Mouse (Mus musculus) liver, adult 2 months (tissue): ENCODE measurements at regions not wholly inside any gene's neighbourhood (a gene's known extent, or its start where the extent isn't known, plus 50 kb on each side); places are given as distances from the start of the nearest gene placed in this dataset.

ENCODE experiments used
- CTCF ChIP-seq: fragments of 200-500 bp; IDR thresholded peaks from 2 replicates; pipeline ENCODE4 v1.5.1; 2011; ENCODE audit warnings: low read depth, low read length, control low read depth
- POLR2A ChIP-seq: fragments of 200-500 bp; IDR thresholded peaks from 2 replicates; pipeline ENCODE4 v1.6.1; 2011; ENCODE audit warnings: low read length, control low read depth; ENCODE audit not compliant: insufficient read depth; ENCODE audit errors: extremely low read depth

- no peak for TF ChIP-seq CTCF
- TF ChIP-seq POLR2A = no peak
Measured at GRCm38 (mm10) chr9:14141321-14141720, 133.5 kb upstream of the Sesn3 start.
